Mouse (Mus musculus) heart, embryonic 14.5 days (tissue): ENCODE data around the gene Pla2g4b. TPM values are rescaled to one million over a fixed set of nuclear protein-coding genes. Genes with fewer than 3 reads are reported as not detected.
A peak's percentile ranks its signal among the peaks of the same experiment; 100 is the strongest.

Experiments used
- ATAC-seq: fragments of 200-750 bp; cut with Nextera tagmentation; 2 replicates; pipeline ENCODE4 v1.8.0; 2017; ENCODE audit warnings: low read depth, moderate TSS enrichment; ENCODE audit not compliant: insufficient number of reproducible peaks, insufficient read depth, low FRiP score
- H3K27ac ChIP-seq, 2 experiments: fragments of 200-500 bp in 1 of 2; fragments of 300-500 bp in 1 of 2; sonication (generic) in 1 of 2; replicated peaks in 1 of 2; 2 replicates each; pipeline ENCODE4 v1.5.1; 2012 to 2014; ENCODE audit warnings: low read depth in 2 of 2, low read length in 2 of 2, control low read depth in 1 of 2, mild to moderate bottlenecking in 1 of 2, mixed read lengths in 1 of 2; ENCODE audit not compliant: control insufficient read depth in 1 of 2, insufficient read depth in 1 of 2
- H3K27me3 ChIP-seq: fragments of 300-500 bp; sonication (generic); 2 replicates; pipeline ENCODE4 v1.6.1; 2014; ENCODE audit warnings: mild to moderate bottlenecking, low read length, control low read depth; ENCODE audit not compliant: control insufficient read depth, insufficient read depth
- H3K36me3 ChIP-seq: fragments of 300-500 bp; sonication (generic); 2 replicates; pipeline ENCODE4 v1.6.1; 2014; ENCODE audit warnings: mild to moderate bottlenecking, control low read depth, low read length, mixed read lengths; ENCODE audit not compliant: control insufficient read depth, insufficient read depth
- H3K4me1 ChIP-seq, 2 experiments: fragments of 200-500 bp in 1 of 2; fragments of 300-500 bp in 1 of 2; sonication (generic) in 1 of 2; 2 replicates each; pipeline ENCODE4 v1.6.1; 2012 to 2014; ENCODE audit warnings: low read length in 2 of 2, control low read depth in 1 of 2, mixed read lengths in 1 of 2; ENCODE audit not compliant: control insufficient read depth in 2 of 2, insufficient read depth in 2 of 2
- H3K4me2 ChIP-seq: fragments of 300-500 bp; sonication (generic); 2 replicates; pipeline ENCODE4 v1.6.1; 2014; ENCODE audit warnings: mild to moderate bottlenecking, low read length
- H3K4me3 ChIP-seq, 2 experiments: fragments of 200-500 bp in 1 of 2; fragments of 300-500 bp in 1 of 2; sonication (generic) in 1 of 2; 2 replicates each; pipeline ENCODE4 v1.5.1; 2012 to 2014; ENCODE audit warnings: low read length in 2 of 2, mild to moderate bottlenecking in 2 of 2, control low read depth in 1 of 2, low read depth in 1 of 2, moderate library complexity in 1 of 2; ENCODE audit not compliant: control insufficient read depth in 1 of 2, insufficient read depth in 1 of 2
- H3K9ac ChIP-seq: fragments of 300-500 bp; sonication (generic); 2 replicates; pipeline ENCODE4 v1.6.1; 2014; ENCODE audit warnings: mild to moderate bottlenecking, low read length
- H3K9me3 ChIP-seq: fragments of 300-500 bp; sonication (generic); 2 replicates; pipeline ENCODE4 v1.6.1; 2016; ENCODE audit warnings: low read length, control low read depth; ENCODE audit not compliant: control insufficient read depth
- WGBS: fragments of 180-500 bp; shearing (Covaris S2); extraction: QIAGEN DNeasy Blood & Tissue Kit; methylation state at CpG from one replicate; pipeline ENCODE4 v1.1.7; 2014; 5-methylcytosine and 5-hydroxymethylcytosine counted together
- polyA plus RNA-seq: library from polyadenylated mRNA; unstranded; fragments of >200 nt; fragmentation: Nextera tagmentation; extraction: Ambion mirVana; gene quantifications from 2 replicates; pipeline ENCODE4 v1.2.1, GENCODE M21; 2014

Gene Pla2g4b
- polyA plus RNA-seq, 1 experiment from 2014 or later = 0.86 TPM

GRCm38 (mm10) chr2:119993515-119993914, 39.7 kb upstream of the Pla2g4b start:
- H3K9ac ChIP-seq = no peak overlapping the region
- H3K4me1 ChIP-seq = peaks cover 12 to 30% of the 10 kb centered on the region in 2 experiments
- H3K4me2 ChIP-seq = no peak overlapping the region
- WGBS = 67% methylated on average over 2 of the region's 2 CpGs
- no peak overlapping the region for H3K4me3 ChIP-seq
- no peak overlapping the region for H3K27ac ChIP-seq
- H3K27me3 ChIP-seq = no peaks in the 10 kb centered on the region
- H3K9me3 ChIP-seq = no peaks in the 10 kb centered on the region
- no peak for ATAC-seq
- H3K36me3 ChIP-seq = 0 out of 2 replicates have a peak, but pooled peaks cover 3% of the 10 kb centered on the region

DNA sequence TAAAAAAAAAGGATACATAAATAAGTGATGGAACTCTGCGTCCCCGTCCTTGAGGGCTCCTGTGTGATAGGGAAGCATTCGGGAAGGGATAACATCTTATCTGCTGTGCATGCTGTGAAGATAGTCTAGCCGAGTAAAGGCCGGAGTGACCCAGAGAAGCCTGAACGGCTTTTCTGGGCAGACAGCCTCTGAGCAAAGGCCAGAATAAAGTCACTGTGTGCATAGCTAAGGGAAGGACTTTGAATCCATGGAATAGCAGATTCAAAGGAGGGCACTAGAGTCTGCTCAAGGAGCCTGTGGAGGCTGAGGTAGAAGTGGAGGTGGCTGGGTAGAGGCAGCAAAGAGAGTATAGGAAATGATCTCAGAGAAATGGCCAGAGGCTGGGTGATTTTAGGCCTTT, 38.4 kb upstream of the Pla2g4b start:
- Histone ChIP-seq H3K4me2 (no peak overlapping the region), H3K9ac (no peak overlapping the region; the same call in 1 of the 2 replicates), H3K9me3 (no peaks in the 10 kb centered on the region), H3K4me1 (peaks cover 12 to 30% of the 10 kb centered on the region in 2 experiments), H3K4me3 (no peak overlapping the region), H3K36me3 (0 out of 2 replicates have a peak, but pooled peaks cover 6% of the 10 kb centered on the region), H3K27me3 (no peaks in the 10 kb centered on the region), H3K27ac (peak overlapping the region; percentile 79 to 88; a peak in 3 of 4 replicates)
- ATAC-seq = no peak
- WGBS = 48% methylated on average over 6 of the region's 6 CpGs

- WGBS = 40% methylated on average over 9 of the region's 9 CpGs
- Histone ChIP-seq H3K4me3 (no peak overlapping the region), H3K36me3 (0 out of 2 replicates have a peak, but pooled peaks cover 6% of the 10 kb centered on the region), H3K27ac (peak overlapping the region; percentile 79 to 88), H3K4me2 (no peak overlapping the region), H3K9me3 (no peaks in the 10 kb centered on the region), H3K9ac (peak overlapping the region; percentile 13; the same call in 1 of the 2 replicates), H3K27me3 (no peaks in the 10 kb centered on the region), H3K4me1 (peaks cover 13 to 32% of the 10 kb centered on the region in 2 experiments)
- ATAC-seq = peak; percentile 55
Measured at GRCm38 (mm10) chr2:119995391-119996281, 37.6 kb upstream of the Pla2g4b start.

DNA sequence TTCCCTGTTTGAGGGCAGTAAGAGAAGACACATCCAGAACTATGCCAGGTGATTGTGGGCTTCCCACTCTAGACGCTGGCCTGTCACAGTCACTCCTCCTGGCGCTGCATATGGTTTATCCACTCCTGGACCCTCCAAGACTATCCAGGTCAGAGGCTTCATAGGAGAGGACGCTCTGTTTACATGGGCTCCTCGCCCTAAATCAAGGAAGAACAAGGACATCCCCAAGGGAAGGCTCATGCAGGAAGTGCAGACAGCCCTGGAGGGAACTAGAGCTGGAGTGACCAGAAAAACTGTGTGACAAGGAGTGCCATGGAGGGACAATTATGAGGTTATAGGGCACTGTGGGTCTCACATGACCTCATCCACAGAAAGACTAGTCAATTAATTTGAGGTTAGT, 35.9 kb upstream of the Pla2g4b start:
- WGBS = 74% methylated on average over 4 of the region's 4 CpGs
- no peak for ATAC-seq
- peak overlapping the region in 1 of 2 experiments; percentile 88; a peak in 1 of 4 replicates for H3K27ac ChIP-seq
- peaks cover 22 to 40% of the 10 kb centered on the region in 2 experiments for H3K4me1 ChIP-seq
- no peak overlapping the region for H3K4me3 ChIP-seq
- 0 out of 2 replicates have a peak, but pooled peaks cover 4% of the 10 kb centered on the region for H3K36me3 ChIP-seq
- H3K9me3 ChIP-seq = no peaks in the 10 kb centered on the region
- no peaks in the 10 kb centered on the region for H3K27me3 ChIP-seq
- H3K4me2 ChIP-seq = no peak overlapping the region
- H3K9ac ChIP-seq = no peak overlapping the region

- Histone ChIP-seq H3K27ac (no peak overlapping the region), H3K4me3 (no peak overlapping the region), H3K9me3 (no peaks in the 10 kb centered on the region), H3K36me3 (0 out of 2 replicates have a peak, but pooled peaks cover 4% of the 10 kb centered on the region), H3K4me2 (no peak overlapping the region), H3K4me1 (peaks cover 21 to 39% of the 10 kb centered on the region in 2 experiments), H3K9ac (no peak overlapping the region), H3K27me3 (no peaks in the 10 kb centered on the region)
- ATAC-seq = no peak
- 87% methylated on average over 2 of the region's 2 CpGs for WGBS
Measured at GRCm38 (mm10) chr2:119999731-120000130, 33.5 kb upstream of the Pla2g4b start.

GRCm38 (mm10) chr2:120000882-120001584, 32.2 kb upstream of the Pla2g4b start:
- no peak overlapping the region for H3K4me2 ChIP-seq
- H3K27me3 ChIP-seq = no peaks in the 10 kb centered on the region
- ATAC-seq = no peak
- no peaks in the 10 kb centered on the region for H3K9me3 ChIP-seq
- H3K4me1 ChIP-seq = peaks cover 10 to 26% of the 10 kb centered on the region in 2 experiments
- 0 out of 2 replicates have a peak, but pooled peaks cover 4% of the 10 kb centered on the region for H3K36me3 ChIP-seq
- peak overlapping the region; percentile 35 to 58 for H3K27ac ChIP-seq
- no peak overlapping the region for H3K4me3 ChIP-seq
- WGBS = 44% methylated on average over 3 of the region's 3 CpGs
- H3K9ac ChIP-seq = peak overlapping the region; percentile 9; the same call in 1 of the 2 replicates

DNA sequence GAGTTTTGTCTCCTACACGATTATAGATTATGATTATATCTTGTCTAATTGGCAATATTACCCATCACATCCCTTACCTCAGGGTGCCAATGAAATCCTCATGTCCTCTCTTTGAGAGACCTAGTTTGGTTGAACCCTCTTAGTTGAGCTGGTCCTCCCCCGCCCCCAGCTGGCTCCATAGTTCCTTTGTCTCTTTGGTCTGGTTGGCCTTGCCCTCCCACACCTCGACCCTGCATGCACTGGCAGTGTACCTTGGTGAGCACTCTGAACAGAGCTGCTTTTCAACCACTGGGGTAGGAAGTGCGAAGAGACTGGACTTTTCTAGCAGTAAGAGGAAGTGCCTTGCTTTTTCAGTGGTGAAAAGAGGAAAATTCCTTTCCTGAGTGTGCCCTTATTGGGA, 31.3 kb upstream of the Pla2g4b start:
- H3K9me3 ChIP-seq = no peaks in the 10 kb centered on the region
- no peak overlapping the region for H3K4me3 ChIP-seq
- H3K36me3 ChIP-seq = 0 out of 2 replicates have a peak, but pooled peaks cover 4% of the 10 kb centered on the region
- H3K27me3 ChIP-seq = no peaks in the 10 kb centered on the region
- peaks cover 10 to 19% of the 10 kb centered on the region in 2 experiments for H3K4me1 ChIP-seq
- H3K9ac ChIP-seq = no peak overlapping the region
- peak overlapping the region in 1 of 2 experiments; percentile 8; a peak in 1 of 4 replicates for H3K27ac ChIP-seq
- ATAC-seq = no peak
- H3K4me2 ChIP-seq = no peak overlapping the region
- 68% methylated on average over 4 of the region's 4 CpGs for WGBS
